Mouse (Mus musculus) embryonic facial prominence, embryonic 14.5 days (tissue): Measurements from ENCODE around the gene Fras1. TPM values are rescaled to one million over a fixed set of nuclear protein-coding genes. Genes with fewer than 3 reads are reported as not detected.

Source experiments
- ATAC-seq: fragments of 200-750 bp; cut with Nextera tagmentation; 2 replicates; pipeline ENCODE4 v1.8.0; 2017; ENCODE audit warnings: low read depth, moderate number of reproducible peaks, moderate TSS enrichment
- DNase-seq: peaks from one replicate; pipeline ENCODE4 v3.0.0-alpha.2; 2015; ENCODE audit warnings: low spot score
- H3K27ac ChIP-seq: fragments of 300-500 bp; sonication (generic); replicated peaks from 2 replicates; pipeline ENCODE4 v1.5.1; 2014; ENCODE audit warnings: low read depth, mild to moderate bottlenecking, low read length, moderate library complexity
- H3K27me3 ChIP-seq: fragments of 300-500 bp; sonication (generic); replicated peaks from 2 replicates; pipeline ENCODE4 v1.6.1; 2014; ENCODE audit warnings: low read length; ENCODE audit not compliant: control insufficient read depth, insufficient read depth
- H3K36me3 ChIP-seq: fragments of 300-500 bp; sonication (generic); 2 replicates; pipeline ENCODE4 v1.6.1; 2014; ENCODE audit warnings: low read length, mixed read lengths; ENCODE audit not compliant: control insufficient read depth, insufficient read depth
- H3K4me1 ChIP-seq: fragments of 300-500 bp; sonication (generic); 2 replicates; pipeline ENCODE4 v1.6.1; 2014; ENCODE audit warnings: antibody characterized with exemption, low read length; ENCODE audit not compliant: control insufficient read depth, insufficient read depth
- H3K4me2 ChIP-seq: fragments of 300-500 bp; sonication (generic); 2 replicates; pipeline ENCODE4 v1.6.1; 2014; ENCODE audit warnings: low read depth, mild to moderate bottlenecking, low read length, moderate library complexity, mixed read lengths
- H3K4me3 ChIP-seq: fragments of 300-500 bp; sonication (generic); 2 replicates; pipeline ENCODE4 v1.5.1; 2014; ENCODE audit warnings: low read depth, mild to moderate bottlenecking, low read length
- H3K9ac ChIP-seq: fragments of 300-500 bp; sonication (generic); 2 replicates; pipeline ENCODE4 v1.6.1; 2014; ENCODE audit warnings: low read depth, mild to moderate bottlenecking, low read length, moderate library complexity, mixed read lengths
- H3K9me3 ChIP-seq: fragments of 300-500 bp; sonication (generic); 2 replicates; pipeline ENCODE4 v1.6.1; 2016; ENCODE audit warnings: low read length; ENCODE audit not compliant: control insufficient read depth
- WGBS: fragments of 180-500 bp; shearing (Covaris S2); extraction: QIAGEN DNeasy Blood & Tissue Kit; methylation state at CpG from one replicate; pipeline ENCODE4 v1.1.7; 2014; 5-methylcytosine and 5-hydroxymethylcytosine counted together
- polyA plus RNA-seq: library from polyadenylated mRNA; unstranded; fragments of >200 nt; fragmentation: Nextera tagmentation; extraction: Ambion mirVana; gene quantifications from 2 replicates; pipeline ENCODE4 v1.2.1, GENCODE M21; 2014

The Fras1 gene
- polyA plus RNA-seq, 1 experiment from 2014 or later, result 19.2 TPM

- Histone ChIP-seq H3K4me3 (no peak overlapping the region), H3K9ac (no peak overlapping the region), H3K9me3 (no peaks in the 10 kb centered on the region), H3K27me3 (no peaks in the 10 kb centered on the region), H3K4me1 (peaks cover 4% of the 10 kb centered on the region; the same call in 1 of the 2 replicates), H3K36me3 (no peaks in the 10 kb centered on the region), H3K27ac (no peak overlapping the region), H3K4me2 (no peak overlapping the region)
- DNase-seq (no peak), ATAC-seq (no peak)
- WGBS, result 85% methylated on average over 4 of the region's 4 CpGs
These were observed 301.9 kb downstream of the Fras1 start for GRCm38 (mm10) chr5:96675676-96676075.

GRCm38 (mm10) chr5:96677498-96677897, 303.7 kb downstream of the Fras1 start:
- H3K27me3 ChIP-seq, result no peaks in the 10 kb centered on the region
- H3K4me3 ChIP-seq, result no peak overlapping the region
- H3K36me3 ChIP-seq, result no peaks in the 10 kb centered on the region
- 32% methylated on average over 2 of the region's 2 CpGs for WGBS
- no peak overlapping the region for H3K27ac ChIP-seq
- DNase-seq, result peak; percentile 81
- H3K9ac ChIP-seq, result no peak overlapping the region
- ATAC-seq, result peak; percentile 65; the same call in 1 of the 2 replicates
- H3K9me3 ChIP-seq, result no peaks in the 10 kb centered on the region
- H3K4me2 ChIP-seq, result no peak overlapping the region
- peaks cover 4% of the 10 kb centered on the region; the same call in 1 of the 2 replicates for H3K4me1 ChIP-seq

GRCm38 (mm10) chr5:96681085-96681484, 307.3 kb downstream of the Fras1 start:
- DNase-seq (peak; percentile 71), ATAC-seq (peak; percentile 73)
- H3K9me3 ChIP-seq, result no peaks in the 10 kb centered on the region
- H3K27me3 ChIP-seq, result no peaks in the 10 kb centered on the region
- H3K9ac ChIP-seq, result no peak overlapping the region
- 51% methylated on average over 3 of the region's 3 CpGs for WGBS
- H3K27ac ChIP-seq, result no peak overlapping the region
- H3K36me3 ChIP-seq, result peaks cover 10% of the 10 kb centered on the region
- H3K4me2 ChIP-seq, result no peak overlapping the region
- peaks cover 4% of the 10 kb centered on the region; the same call in 1 of the 2 replicates for H3K4me1 ChIP-seq
- no peak overlapping the region for H3K4me3 ChIP-seq

GRCm38 (mm10) chr5:96682777-96683176, 309.0 kb downstream of the Fras1 start:
- Histone ChIP-seq H3K9ac (no peak overlapping the region), H3K4me3 (no peak overlapping the region), H3K36me3 (peaks cover 12% of the 10 kb centered on the region), H3K27me3 (no peaks in the 10 kb centered on the region), H3K27ac (no peak overlapping the region), H3K9me3 (0 out of 2 replicates have a peak, but pooled peaks cover 3% of the 10 kb centered on the region), H3K4me2 (no peak overlapping the region), H3K4me1 (peaks cover 4% of the 10 kb centered on the region; the same call in 1 of the 2 replicates)
- no peak for ATAC-seq
- WGBS, result 53% methylated on average over 2 of the region's 2 CpGs
- DNase-seq, result peak; percentile 45

- 0 out of 2 replicates have a peak, but pooled peaks cover 4% of the 10 kb centered on the region for H3K9me3 ChIP-seq
These were observed 315.1 kb downstream of the Fras1 start for GRCm38 (mm10) chr5:96688885-96689284.

GRCm38 (mm10) chr5:96698972-96699371, 325.2 kb downstream of the Fras1 start:
- Histone ChIP-seq H3K4me2 (no peak overlapping the region), H3K4me1 (no peaks in the 10 kb centered on the region)
- DNase-seq, result peak; percentile 33

More at GRCm38 (mm10) chr5:96688885-96689284, 315.1 kb downstream of the Fras1 start:
- Histone ChIP-seq H3K36me3 (peaks cover 11% of the 10 kb centered on the region), H3K4me1 (no peaks in the 10 kb centered on the region), H3K4me3 (no peak overlapping the region), H3K9ac (no peak overlapping the region), H3K4me2 (no peak overlapping the region), H3K27ac (no peak overlapping the region), H3K27me3 (no peaks in the 10 kb centered on the region)
- DNase-seq (no peak), ATAC-seq (no peak)
- 86% methylated on average over 2 of the region's 2 CpGs for WGBS

GRCm38 (mm10) chr5:96702706-96703625, 329.2 kb downstream of the Fras1 start:
- Histone ChIP-seq H3K27ac (no peak overlapping the region), H3K27me3 (no peaks in the 10 kb centered on the region), H3K9me3 (no peaks in the 10 kb centered on the region), H3K9ac (no peak overlapping the region), H3K4me2 (no peak overlapping the region), H3K4me3 (no peak overlapping the region), H3K4me1 (no peaks in the 10 kb centered on the region), H3K36me3 (0 out of 2 replicates have a peak, but pooled peaks cover 15% of the 10 kb centered on the region)
- no peak for DNase-seq
- 47% methylated on average over 22 of the region's 22 CpGs for WGBS
- ATAC-seq, result no peak

More at GRCm38 (mm10) chr5:96698972-96699371, 325.2 kb downstream of the Fras1 start:
- H3K9ac ChIP-seq, result no peak overlapping the region
- no peak for ATAC-seq
- no peaks in the 10 kb centered on the region for H3K27me3 ChIP-seq
- H3K27ac ChIP-seq, result 0 out of 2 replicates have a peak overlapping the region, but pooled peaks have one; percentile 1
- H3K4me3 ChIP-seq, result no peak overlapping the region
- peaks cover 4% of the 10 kb centered on the region; the same call in 1 of the 2 replicates for H3K36me3 ChIP-seq
- 40% methylated on average over 8 of the region's 8 CpGs for WGBS
- no peaks in the 10 kb centered on the region for H3K9me3 ChIP-seq

GRCm38 (mm10) chr5:96708515-96708914, 334.8 kb downstream of the Fras1 start:
- Histone ChIP-seq H3K9me3 (no peaks in the 10 kb centered on the region), H3K27ac (no peak overlapping the region), H3K4me1 (no peaks in the 10 kb centered on the region), H3K9ac (no peak overlapping the region), H3K27me3 (no peaks in the 10 kb centered on the region), H3K36me3 (0 out of 2 replicates have a peak, but pooled peaks cover 20% of the 10 kb centered on the region), H3K4me2 (no peak overlapping the region), H3K4me3 (no peak overlapping the region)
- ATAC-seq, result no peak
- no peak for DNase-seq
- WGBS, result 77% methylated on average over 10 of the region's 10 CpGs
